Mouse (Mus musculus) adrenal gland, postnatal 36 days (tissue): ENCODE data around the gene Stx11. TPM values are rescaled to one million over a fixed set of nuclear protein-coding genes. Genes with fewer than 3 reads are reported as not detected.

Experiments used
- DNase-seq, 2 experiments: peaks; one replicate each; pipeline ENCODE4 v3.0.0; 2021; ENCODE audit warnings: mixed read lengths in 1 of 2
- long read RNA-seq, 2 experiments: library from polyadenylated mRNA; stranded (forward); transcript quantifications; one replicate each; pipeline ENCODE4 v2.0.0; 2021; ENCODE audit warnings: borderline sequencing depth in 2 of 2
- total RNA-seq, 2 experiments: library from RNA; stranded (reverse); gene quantifications; 2 replicates each; pipeline ENCODE4 v1.2.3; 2021

The Stx11 gene
- 10 to 100 TPM in 1 of 2 experiments, 1 to 10 TPM in 1; 7.6 to 13.2 TPM for total RNA-seq
- long read RNA-seq, experiment 1, full-length matches to known transcripts, result 37 of 44 reads
- long read RNA-seq, experiment 1, partial matches to known transcripts, result 0 of 44 reads
- long read RNA-seq, experiment 1, other reads (novel, unspliced or antisense), result 7 of 44 reads
- long read RNA-seq, experiment 2, full-length matches to known transcripts, result 10 of 10 reads
- long read RNA-seq, experiment 2, partial matches to known transcripts, result 0 of 10 reads
- long read RNA-seq, experiment 2, other reads (novel, unspliced or antisense), result 0 of 10 reads

DNA sequence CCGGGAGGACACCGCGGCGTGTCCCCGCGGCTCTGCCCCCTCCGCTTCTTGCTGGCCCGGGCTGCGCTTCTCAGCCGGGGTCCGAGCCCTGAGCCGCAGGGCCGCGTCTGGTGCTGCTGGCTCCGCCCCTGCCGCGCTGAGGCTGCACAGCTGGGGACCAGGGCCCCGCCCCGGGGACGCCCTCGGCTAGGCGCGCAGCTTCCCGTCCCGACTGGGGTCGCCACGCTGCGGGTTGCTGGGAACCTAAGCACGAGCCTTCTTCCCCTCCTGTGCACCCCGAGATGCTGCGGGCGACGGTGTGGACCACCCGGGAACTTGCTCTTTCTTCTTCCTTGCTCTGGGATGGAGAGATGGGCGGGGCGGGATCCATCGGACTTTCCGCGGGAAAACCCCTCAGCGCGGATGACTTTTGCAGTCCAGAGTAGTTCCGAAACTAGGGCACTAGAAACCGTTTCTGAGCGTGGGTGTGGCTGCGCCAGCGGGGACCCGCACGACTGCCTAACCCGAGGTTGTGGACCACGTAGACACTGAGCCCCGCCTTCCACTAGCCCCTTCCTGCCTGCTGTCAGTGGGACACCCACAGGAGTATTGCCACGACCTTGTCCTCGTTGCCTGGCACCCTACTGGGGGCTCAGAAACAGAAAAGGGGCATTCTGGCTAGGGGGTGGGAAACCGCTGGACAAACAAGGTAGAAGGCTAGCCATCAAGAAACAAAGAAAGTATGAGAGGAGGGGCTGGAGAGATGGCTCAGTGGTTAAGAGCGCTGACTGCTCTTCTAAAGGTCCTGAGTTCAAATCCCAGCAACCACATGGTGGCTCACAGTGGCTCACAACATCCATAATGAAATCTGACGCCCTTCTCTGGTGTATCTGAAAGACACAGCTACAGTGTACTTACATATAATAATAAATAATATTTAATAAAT, at the start of gene Stx11:
Stx11 (minus strand) TSS at position 148 of the 925 bp plus-strand sequence.
- DNase-seq, result peak; percentile 78 to 90

DNA sequence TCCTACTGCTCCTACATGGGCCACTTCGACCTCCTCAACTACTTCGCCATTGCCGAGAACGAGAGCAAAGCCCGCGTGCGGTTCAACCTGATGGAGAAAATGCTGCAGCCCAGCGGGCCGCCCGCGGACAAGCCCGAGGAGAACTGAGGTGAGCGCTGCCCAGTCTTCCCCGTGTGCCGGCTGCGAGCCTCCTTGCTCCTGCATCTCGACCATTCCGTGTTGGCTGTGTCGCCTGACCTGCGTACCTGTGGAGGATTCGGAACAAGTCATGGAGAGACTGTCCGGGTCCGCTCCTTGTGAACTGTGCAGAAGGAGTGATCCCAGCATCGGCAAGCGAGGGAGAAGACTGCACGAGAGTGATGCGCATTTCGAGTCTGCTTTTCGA, 44.6 kb upstream of the Stx11 start:
- DNase-seq, result no peak

DNA sequence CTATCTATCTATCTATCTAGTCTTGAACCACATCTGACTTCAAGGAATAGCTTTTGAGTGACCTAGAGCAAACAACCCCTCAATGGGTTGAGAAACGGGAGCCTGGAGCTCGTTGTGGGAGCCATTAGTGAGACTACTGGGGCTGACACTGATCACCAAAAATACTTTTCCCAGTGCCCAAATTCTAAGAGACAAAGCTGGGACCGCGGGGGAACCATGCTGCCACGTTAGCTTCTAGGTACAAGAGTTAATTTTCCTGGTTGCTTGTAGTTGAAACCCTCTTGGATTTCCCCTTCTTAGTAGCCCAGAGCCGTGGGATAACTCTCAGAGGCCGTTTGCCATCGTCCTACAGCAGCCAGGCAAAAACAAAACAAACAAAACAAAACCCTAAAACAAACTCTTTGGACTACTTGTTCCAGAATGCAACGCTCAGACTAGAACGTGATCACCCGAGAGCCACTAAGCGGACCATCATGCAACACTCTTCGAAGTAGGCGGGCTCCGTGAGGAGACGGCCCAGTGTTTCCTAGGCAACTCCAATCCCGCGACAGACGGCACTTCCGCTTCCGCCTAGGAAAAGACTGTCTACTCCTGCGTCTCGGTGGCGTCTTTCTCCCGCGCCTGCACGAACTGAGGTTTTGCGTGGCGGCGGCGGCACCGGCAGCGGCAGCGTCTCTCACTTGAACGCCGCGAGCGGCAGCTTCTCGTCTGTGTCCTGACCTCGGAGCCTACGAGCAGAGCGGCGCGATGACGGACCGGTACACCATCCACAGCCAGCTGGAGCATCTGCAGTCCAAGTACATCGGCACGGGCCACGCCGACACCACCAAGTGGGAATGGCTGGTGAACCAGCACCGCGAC, 44.0 kb upstream of the Stx11 start:
- peak; percentile 94 for DNase-seq

DNA sequence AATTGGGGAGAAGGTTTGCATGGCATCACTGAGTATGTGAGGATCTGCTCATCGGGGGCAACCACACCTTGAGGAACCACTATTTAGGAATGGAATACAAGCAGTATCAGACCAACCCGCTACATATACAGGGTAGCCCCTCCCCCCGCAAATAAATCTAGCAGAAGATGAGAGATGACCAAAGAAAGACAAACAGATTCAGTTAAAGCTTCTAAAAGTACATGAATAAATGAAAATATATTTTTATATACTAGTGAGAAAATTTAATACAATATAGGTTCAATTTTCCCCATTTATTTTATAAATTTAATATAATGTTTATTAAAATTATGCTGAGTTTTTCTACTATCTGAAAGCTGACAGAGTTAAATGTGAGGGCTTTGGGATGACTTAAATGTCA, 40.9 kb upstream of the Stx11 start, which contains the start of gene Sf3b5:
Sf3b5 (plus strand) TSS at position 301 of the 400 bp plus-strand sequence.
- DNase-seq, result no peak

DNA sequence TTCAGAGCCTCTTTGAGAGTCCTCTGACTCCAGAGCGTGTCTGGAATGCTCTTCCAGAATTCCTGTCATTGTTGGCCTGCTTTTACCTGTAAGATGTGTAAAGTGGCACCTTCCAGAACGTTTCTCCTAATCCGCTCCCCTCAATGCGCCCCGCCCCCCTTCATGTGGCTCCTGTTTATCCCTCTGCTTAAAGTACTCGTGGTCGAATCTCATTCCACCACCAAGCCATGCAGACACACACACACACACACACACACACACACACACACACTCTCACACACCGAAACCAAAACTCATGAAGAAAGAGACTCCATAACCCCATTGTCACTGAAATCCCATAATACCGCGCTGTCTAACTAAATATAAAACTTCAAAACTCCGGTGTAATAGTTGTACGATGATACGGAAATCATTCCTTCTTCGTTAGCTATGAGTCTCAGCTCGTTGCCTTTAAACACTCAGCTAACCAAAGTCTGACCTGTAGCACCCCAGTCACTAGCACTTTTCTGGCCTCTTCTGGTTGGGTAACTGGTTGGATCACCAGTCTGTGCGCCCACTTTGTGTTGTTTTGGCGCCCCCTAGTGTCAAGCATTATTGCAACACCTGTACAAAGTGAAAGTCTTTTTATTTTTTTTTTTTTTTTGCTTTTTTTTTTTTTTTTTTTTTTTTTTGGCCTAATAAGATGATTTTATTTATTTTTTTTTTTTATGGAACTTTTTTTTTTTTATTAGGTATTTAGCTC, 32.8 kb upstream of the Stx11 start:
- DNase-seq, result peak; percentile 87 to 90

DNA sequence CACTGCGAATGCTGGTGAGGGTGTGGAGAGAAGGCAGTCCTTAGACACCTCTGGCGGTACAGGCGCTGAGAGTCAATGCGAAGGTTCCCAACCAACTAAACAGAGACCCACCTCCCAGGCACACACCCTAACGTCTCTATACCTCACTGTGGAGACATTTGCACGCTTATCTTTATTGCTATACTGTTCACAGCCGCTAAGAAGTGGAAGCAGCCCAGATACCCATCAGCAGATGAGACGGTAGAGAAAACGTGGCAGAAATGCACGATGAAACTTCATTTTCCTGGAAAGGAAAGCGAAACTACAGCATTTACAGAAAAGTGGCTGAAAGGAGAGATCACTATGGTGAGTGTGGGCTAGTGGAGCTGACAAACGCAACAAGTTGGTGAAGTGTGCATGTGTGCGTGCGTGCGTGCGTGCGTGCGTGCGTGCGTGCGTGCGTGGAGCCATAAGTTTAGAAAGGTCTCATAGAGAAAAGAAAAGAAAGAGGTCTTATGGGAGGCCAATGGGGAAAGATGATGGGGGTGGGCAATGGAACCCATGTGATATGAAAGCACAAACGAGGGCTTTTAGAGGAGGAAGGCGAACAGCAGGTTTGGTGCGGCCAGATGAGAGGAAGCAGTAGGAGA, 29.4 kb upstream of the Stx11 start:
- no peak for DNase-seq

DNA sequence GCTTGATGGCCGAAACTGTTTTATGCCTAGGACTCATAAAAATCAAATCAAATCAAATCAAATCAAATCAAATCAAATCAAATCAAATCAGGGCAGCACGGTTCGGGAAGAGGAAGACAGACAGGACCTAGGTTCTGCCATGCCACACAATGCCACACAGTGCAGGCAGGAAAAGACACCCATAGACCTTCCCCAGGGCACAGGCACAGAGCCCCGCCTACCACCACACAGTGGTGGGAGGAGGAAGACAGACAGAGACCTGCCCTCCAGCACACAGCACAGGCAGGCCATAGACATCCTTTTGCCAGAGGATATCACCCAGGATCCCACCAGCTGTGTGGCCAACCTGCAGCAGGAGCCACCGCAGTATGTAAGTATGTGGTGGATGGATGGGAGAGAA, 27.9 kb upstream of the Stx11 start:
- DNase-seq, result no peak

DNA sequence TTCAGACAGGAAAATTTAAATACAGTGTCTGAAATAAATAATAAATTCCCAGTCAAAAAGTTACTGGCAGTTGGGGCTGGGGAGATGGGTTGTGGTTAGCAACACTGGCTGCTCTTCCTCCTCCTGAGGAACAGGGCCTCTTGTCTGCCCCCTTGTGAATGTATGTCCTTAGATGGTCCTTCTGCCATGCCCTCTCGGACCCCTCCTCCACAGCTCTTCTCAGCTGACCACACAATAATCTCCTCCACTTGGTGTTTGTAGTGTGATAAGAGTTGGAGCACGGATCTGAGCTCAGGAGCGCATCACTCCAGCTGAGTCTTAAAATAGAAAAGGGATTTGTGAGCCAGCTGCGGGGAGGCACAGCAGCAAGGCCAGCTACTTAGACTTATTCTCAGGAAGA, 22.8 kb upstream of the Stx11 start:
- no peak for DNase-seq

DNA sequence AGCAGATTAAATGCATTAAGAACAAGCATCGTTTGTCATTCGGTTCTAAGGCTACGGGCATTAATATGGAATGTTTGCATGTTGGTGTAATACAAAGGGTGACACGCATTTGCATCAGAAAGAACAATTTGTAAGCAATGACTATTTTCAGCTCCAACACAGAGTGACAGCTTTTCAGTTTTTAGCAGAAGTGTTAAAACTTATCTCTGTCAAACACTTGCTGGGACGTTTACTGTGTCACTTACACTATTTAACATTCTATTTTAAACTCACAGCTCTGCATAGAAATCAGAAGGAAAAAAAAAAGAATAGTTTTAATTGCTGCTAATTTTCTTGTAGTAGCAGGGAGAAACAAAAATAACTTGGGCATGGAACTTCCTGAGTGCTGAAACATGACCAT, 22.4 kb upstream of the Stx11 start:
- no peak for DNase-seq

DNA sequence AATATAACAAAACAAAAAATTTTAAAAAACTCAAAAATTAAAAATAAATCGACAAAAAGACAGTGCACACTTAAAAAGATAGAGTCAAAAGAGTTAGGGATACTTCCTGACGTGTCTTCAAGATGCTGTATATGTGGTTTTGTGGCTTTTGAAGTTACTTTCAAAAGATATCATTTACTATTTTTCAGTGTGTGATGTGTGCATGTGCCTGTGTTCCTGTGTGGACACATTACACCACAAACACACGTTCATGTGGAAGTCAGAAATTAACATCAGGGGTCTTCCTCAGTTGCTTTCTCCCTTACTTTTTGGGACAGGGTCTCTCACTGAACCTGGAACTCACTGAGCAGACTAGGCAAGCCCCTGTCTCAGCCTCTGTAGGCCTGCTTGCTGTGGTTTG, 20.9 kb upstream of the Stx11 start:
- no peak for DNase-seq

DNA sequence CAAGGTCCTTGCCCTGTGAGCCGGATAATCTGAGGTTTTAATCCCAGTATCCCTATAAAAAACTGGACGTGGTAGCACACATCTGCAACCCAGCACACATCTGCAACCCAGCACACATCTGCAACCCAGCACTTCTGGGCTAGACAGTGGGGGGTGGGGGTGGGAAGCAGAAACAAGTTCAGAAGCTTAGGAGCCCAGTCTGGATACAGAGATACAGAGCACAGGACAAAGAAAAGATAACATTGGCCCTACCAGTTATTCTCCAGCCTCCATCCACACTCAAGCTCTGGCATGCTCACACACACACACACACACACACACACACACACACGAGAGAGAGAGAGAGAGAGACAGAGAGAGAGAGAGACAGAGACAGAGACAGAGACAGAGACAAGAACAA, 19.4 kb upstream of the Stx11 start:
- no peak for DNase-seq

DNA sequence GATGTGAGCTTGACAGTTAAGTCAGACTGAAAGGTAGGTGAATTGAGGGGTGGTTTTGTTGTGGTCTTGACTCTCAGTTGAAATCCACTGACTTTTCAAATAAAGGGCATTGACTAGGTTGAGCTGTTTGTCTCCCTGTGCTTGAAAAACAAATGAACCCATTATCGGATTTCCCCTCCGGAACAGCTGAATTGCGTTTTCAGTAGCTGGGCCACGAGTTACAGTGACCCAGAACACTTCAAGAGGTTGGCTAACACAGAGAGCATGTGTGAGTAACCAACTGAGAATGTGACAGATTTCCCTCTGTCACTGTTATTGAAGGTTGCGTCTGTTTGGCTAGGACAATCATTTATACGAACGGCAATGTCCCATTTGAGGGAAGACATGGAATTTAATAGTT, 17.0 kb upstream of the Stx11 start:
- no peak for DNase-seq

DNA sequence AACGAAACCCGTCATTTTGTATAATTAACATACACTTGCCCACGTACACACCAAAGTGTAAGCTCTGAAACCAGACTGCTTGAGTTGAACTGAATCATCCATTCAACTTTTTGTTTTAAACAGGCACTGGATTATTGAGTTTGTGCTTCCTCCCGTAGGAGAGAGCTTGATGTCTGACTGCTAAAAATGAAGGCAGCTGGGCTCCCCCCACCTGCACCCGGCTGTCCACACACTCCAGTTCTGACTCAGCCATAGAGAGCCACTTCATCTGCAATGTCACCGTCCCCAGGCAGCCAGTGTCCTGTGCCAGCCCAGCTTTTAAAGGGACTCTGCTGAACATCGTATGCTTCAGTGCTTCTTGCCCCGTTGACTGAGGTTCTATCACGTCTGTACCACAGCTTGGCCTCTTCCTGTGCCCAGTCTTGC, 13.7 kb upstream of the Stx11 start:
- DNase-seq, result peak; percentile 68 to 69

DNA sequence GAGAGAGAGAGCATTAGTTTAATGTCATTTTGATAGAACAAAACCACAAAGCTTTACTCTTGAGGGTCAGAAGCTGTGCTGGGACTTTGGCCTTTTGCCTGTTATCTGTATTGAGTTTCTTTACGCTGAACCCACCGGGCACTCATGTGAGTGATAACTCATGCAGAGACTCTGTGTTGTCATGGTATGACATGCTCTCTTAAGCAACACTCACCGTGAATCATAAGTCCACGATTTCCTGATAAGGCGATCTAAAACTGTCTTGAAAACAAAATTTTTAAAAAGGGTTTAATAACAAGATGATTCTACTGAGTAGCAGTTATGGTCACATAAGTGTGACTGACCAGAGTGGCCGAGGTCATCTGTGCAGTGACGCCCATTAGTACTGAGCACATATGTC, 12.5 kb upstream of the Stx11 start:
- DNase-seq, result no peak

DNA sequence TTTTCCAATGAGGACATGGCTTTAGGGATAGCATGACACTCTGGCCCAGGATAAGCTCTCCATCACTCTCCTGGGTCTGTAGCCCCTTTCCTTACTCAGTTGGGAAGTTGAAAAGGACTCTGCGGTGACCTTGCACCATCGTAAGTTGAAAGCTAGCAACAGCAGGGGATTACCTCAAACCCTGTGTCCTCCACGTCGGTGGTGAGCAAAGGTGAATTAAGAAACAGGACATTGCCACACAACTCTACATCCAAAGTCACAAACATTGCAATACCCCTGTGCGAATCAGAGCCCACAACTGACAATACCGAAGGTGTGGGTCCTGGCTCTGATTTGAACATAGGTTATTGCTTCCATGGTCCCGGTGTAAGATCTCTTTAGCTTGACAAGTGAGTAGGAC, 11.9 kb upstream of the Stx11 start:
- no peak for DNase-seq

DNA sequence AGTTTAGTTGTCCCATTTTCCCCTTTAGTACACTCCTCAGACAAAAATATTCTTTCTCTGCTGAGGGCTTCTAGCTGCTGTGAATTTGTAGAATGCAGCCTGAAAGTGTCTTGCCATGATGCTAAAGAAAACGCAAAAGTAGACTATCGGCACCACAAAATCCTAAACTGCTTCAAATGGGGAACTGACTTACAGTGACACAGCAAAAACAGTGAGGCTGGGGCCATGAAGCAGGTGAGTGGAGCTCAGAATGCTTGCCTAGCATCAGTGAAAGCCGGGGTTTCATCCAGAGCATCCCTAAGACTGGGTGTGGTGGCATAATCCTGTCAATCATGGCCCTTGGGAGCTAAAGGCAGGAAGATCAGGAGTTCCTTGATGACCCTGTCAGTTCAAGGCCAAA, 11.4 kb upstream of the Stx11 start:
- DNase-seq, result no peak

DNA sequence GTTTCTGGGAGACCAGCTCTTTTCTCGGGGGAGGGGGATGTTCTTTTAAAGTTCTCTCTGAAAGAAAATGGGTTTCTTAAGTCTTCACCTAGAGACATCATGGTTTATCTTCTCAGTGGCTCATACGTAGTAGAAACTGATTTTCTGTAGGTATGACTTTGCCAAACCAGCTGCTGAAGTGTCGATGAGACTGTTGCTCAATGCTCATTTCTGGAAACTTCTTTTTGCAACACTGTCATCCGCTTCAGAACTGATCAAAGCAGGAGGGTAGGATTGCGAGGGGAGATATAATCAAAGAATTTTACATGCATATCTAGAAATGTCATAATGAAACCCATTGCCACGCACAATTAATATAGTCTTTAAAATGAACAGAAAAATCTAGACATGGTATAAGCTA, 10.5 kb upstream of the Stx11 start:
- no peak for DNase-seq

DNA sequence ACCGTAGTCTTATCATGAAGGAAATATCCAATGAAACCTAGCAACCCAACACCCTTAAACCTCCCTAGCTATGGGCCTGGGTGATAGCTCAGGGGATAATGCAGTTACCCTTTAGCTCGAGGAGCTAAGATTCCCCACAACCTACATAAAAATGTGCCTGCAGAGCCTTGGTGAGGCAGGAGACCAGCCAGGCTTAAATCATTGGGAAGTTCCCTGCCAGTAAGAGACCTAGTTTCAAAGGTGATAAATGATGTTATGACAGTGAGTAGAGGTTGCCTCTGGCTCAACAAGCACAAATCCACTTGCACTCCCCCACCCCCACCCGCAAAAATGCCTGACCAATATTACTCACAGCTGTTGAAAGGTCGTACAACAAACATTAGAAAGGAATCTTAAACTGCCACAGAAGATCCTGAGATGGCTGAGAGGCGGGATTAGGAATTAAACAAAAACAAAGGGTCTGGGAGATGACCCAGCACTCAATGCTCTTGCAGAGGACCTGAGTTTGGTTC, 1.6 kb upstream of the Stx11 start:
- DNase-seq, result no peak

DNA sequence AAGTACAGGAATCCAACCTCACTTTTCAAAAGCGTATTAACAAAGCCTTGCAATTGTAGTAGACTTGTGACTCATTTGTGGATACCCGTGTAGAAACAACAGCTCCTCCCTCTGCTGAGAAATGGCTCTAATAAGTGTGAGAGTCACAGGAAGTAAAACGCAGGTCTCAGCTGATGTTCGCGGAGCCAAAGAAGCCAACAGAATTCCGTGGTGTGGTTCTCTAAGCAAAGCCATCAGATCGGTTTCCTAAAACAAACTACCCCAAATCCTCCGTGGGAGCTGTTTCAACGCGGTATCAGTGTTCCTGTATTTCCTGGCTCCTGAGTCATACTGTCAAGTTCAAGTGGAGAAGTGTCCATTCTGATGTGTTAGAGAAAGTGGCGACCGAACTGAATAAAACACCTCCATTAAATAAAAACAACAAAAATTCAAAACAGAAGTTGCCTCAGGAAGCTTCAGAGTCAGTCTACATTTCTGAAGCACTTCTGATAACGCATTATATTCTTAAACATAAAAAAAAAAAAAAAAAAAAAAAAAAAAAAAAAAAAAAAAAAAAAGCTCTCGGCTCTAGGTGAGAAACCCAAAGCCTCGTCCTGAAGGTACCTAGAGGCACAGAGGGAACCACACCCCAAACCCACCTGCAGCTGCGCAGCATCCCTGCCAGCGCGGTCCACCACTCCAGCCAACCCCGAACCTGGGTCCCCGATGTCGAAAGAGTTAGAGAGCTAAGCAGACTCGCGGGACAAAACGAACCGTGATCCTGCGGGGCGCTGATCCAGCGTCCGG, 543 bp downstream of the Stx11 start:
- DNase-seq, result peak in 1 of 2 experiments; percentile 22

DNA sequence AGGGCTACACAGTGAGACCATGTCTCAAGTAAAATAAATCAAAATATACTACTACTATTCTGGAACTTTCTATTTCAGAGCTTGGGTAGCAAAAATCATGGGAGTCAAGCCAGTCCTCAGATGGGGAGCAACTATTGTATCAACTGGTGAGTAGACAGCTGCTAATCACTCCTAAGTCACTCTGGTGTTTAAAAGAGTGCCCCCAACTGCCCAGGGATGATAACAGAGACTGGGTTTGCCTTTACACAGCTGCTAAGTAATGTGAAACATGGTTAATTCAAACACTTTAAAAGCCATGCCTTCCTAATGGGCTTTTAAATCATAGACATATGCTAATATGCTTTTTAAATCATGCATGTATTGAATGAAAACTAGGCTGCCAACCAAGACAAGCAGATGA, 1.9 kb downstream of the Stx11 start:
- no peak for DNase-seq
